Mouse (Mus musculus) natural killer cell, adult 2 months (primary cell): ENCODE measurements around the gene Fancc.
"Not testable (repeated sequence)": the region's sequence is repeated elsewhere in the genome, so short reads cannot be mapped to it uniquely, and the experiment has no call there.

Experiments
- DNase-seq, 2 experiments: peaks; one replicate each; pipeline ENCODE4 v3.0.0; 2022; ENCODE audit warnings: low spot score in 2 of 2

Gene Fancc

GRCm38 (mm10) chr13:63319814-63320213, 177.3 kb downstream of the Fancc start:
- DNase-seq = no peak

GRCm38 (mm10) chr13:63317681-63318104, 179.4 kb downstream of the Fancc start:
- DNase-seq = no peak

GRCm38 (mm10) chr13:63316407-63316806, 180.7 kb downstream of the Fancc start:
- no peak for DNase-seq

GRCm38 (mm10) chr13:63315777-63316176, 181.3 kb downstream of the Fancc start:
- DNase-seq = no peak

GRCm38 (mm10) chr13:63315111-63315510, 182.0 kb downstream of the Fancc start:
- not testable (repeated sequence) for DNase-seq

- DNase-seq = no peak
Measured at GRCm38 (mm10) chr13:63314608-63314920, 182.5 kb downstream of the Fancc start.

- no peak for DNase-seq
Measured at GRCm38 (mm10) chr13:63313748-63314607, 183.1 kb downstream of the Fancc start.

- DNase-seq = no peak
Measured at GRCm38 (mm10) chr13:63313247-63313646, 183.8 kb downstream of the Fancc start.

- DNase-seq = no peak
Measured at GRCm38 (mm10) chr13:63311156-63311555, 185.9 kb downstream of the Fancc start.

GRCm38 (mm10) chr13:63309563-63309962, 187.5 kb downstream of the Fancc start:
- no peak for DNase-seq

GRCm38 (mm10) chr13:63306768-63307167, 190.3 kb downstream of the Fancc start:
- DNase-seq = no peak

GRCm38 (mm10) chr13:63305160-63306011, 191.7 kb downstream of the Fancc start:
- no peak for DNase-seq

GRCm38 (mm10) chr13:63304799-63305159, 192.3 kb downstream of the Fancc start:
- DNase-seq = no peak

GRCm38 (mm10) chr13:63304124-63304792, 192.8 kb downstream of the Fancc start:
- DNase-seq = no peak

- no peak for DNase-seq
Measured at GRCm38 (mm10) chr13:63302381-63302780, 194.7 kb downstream of the Fancc start.

GRCm38 (mm10) chr13:63301764-63302209, 195.3 kb downstream of the Fancc start:
- no peak for DNase-seq

GRCm38 (mm10) chr13:63300929-63301328, 196.1 kb downstream of the Fancc start:
- no peak for DNase-seq

- DNase-seq = no peak
Measured at GRCm38 (mm10) chr13:63298931-63299330, 198.1 kb downstream of the Fancc start.

- no peak for DNase-seq
Measured at GRCm38 (mm10) chr13:63297933-63298332, 199.1 kb downstream of the Fancc start.

- no peak for DNase-seq
Measured at GRCm38 (mm10) chr13:63297003-63297402, 200.1 kb downstream of the Fancc start.

GRCm38 (mm10) chr13:63296300-63296699, 200.8 kb downstream of the Fancc start:
- no peak for DNase-seq
